Mouse (Mus musculus): ENCODE data around the gene Zfp37.
A peak's percentile ranks its signal among the peaks of the same experiment; 100 is the strongest.
"Not testable (repeated sequence)": the region's sequence is repeated elsewhere in the genome, so short reads cannot be mapped to it uniquely, and the experiment has no call there.

Gene Zfp37

DNA sequence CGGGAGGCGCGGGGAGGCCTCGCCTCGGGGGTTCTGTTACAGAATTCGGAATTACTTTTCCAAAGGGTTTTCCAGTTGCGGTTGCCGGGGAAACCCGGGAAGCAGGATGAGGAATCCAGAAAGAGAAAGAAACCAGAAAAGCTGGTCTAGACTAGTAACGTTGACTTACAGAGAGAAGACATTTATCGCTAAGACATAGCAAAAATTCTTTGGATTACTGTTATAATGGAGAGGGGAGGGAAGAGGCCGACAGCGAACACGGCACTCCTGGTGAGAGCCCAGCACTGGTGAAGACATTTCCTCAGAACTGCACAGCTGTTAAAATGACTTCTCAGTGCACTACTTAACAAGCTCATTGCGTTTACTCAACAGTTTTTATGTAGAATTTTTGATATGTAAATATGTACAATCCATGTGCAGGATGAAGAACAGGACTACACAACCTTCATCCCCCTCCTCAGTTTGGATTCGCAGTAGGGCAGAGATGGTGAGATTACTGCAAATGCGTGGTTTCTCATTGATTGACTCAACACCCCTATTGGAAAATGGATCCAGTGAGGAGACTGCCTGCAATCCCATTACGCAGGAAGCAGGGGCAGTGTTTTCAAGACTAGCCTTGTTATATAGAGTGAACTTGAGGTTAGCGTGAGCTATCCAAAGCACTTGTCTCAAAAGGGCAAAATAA lies 22.0 kb downstream of the Zfp37 start:
- no peak for DNase-seq (ENCODE audit: low spot score)

DNA sequence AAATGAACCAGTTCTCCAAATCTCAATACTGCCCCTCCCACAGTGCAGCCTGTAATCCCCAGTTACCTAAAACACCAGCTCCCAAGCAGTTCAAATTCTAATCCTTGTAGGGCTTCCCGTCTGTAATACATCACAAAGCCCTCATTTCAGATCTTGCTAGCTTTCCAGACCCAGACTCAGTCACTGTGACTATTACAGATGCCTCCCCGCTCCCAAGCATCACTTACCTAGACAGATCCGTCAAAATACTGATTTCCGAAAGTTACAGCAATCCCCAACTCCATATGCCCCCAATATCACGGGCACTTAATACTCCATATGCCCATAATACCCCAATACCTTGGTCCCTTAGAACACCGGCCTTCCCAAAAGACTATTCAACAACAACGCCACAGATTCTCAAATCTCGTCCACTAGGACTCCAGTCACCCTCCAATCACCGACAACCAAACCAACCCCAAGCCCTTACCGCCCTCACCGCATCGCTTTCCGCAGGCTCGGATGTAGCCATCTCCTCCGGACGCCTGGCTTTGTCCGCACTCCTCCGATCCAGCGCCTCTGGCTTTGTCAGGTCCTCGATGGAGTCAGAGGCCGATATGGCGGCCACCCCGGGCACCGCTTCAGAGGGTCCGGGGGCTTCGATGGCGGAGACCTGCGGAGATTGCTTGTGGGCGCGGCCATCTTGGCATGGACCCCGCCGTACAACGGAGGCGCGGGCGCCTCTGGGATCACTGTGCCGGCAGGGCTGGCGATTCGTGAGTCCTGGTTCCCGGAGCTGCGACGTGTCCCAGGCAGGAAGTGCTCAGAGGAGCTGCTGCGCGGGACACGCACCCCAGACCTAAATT lies 22.8 kb downstream of the Zfp37 start:
- peak; percentile 90 for DNase-seq (ENCODE audit: low spot score)

DNA sequence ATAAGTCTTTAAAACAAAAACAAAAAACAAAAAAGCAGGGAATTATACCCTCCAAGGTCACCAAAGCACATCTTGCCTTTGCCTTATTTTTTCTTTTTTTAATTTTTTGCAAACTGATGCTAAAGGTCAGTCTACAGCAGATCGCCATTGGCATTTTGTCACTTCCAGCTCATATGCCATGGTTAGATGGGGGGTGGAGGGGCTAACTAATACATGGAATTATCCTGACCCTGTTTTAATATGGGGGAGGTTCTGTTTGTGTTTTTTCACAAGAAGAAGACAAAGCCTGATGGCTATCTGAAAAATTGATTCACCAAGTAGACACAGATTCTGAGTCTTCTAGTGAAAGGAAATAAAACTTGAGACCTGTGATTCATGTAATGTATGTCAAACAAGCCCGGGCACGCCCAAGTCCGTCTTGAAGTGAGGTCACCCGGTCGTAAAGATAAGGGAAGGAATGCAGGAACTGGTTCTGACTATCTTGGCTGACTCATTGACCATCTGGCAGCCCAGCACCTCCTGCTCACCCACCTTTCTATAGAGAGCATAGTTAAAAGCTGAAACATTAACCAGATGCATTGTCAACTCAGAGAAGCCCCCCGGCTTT lies 30.8 kb downstream of the Zfp37 start:
- DNase-seq (ENCODE audit: low spot score): no peak

DNA sequence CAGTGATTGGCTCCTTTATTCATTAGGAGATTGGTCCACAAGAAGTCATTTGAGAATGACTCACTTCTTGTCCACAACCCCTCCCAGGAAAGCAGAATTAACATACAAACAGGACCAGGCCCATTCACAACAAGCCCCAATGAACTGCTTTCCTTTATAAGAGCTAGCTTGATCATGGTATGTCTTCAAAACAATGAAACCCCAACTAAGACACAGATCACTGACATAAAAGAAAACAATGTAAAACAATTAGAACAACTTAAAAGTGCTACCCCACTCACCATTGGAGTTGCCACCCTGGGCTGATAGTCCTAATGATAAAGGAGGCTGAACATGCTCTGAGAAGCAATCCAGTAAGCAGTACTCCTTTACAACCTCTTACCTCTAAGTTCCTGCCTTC lies 42.1 kb downstream of the Zfp37 start:
- DNase-seq (ENCODE audit: low spot score): no peak

DNA sequence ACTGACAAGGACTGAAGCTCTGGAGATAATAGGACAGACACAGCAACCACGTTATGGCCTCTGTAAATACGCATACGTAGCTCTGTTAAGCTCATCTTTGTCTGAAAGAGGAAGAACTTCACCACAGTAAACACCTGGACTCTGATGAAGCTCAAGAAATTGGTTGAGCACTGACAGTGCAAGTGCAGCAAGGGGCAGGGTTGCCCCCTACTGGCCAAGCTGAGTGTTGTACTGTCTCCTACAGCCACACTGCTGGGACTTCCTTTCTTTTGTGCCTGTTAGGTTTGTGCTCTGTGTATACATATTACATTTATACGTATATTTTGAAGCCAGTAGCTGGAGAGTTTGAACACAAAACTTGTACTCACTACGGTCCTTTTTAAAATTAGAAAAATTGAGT lies 53.6 kb downstream of the Zfp37 start:
- peak; percentile 45 for DNase-seq (ENCODE audit: low spot score)

DNA sequence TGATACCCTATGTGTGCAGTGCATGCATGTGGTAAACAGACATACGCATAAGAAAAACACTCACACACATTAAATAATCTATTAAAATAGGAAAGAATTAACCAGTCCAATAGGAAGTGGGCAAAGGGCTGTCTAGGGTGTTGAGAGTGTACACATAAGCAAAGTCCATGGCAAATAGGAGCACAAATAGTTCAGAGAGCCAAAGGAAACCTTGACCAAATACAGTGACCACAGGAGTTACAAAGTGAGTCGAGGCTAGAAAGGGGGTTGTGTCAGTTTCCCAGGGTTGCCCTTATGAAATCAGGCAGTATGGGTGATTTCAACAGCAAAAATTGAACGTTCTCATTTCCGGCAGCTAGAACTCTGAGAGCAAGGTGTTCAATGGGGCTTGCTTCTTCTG lies 56.4 kb downstream of the Zfp37 start:
- DNase-seq (ENCODE audit: low spot score): no peak

DNA sequence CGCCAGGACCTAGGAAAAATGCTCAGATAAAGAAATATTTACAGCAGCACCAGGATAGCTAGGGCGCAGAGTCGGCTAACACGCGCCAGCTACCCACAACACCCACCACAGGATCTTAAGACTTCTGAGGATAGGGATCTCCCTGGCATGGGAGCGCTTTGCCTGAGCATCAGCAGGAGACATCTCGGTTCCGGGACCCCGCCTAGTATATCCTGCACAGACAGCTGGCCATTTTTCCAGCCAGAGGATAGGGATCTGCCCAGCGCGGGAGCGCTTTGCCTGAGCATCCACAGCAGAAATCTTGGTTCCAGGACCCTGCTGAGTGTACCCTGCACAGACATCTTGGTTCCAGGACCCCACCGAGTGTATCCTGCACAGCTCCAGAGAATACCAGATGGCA lies 63.2 kb downstream of the Zfp37 start:
- not testable (repeated sequence) for DNase-seq (ENCODE audit: low spot score)

DNA sequence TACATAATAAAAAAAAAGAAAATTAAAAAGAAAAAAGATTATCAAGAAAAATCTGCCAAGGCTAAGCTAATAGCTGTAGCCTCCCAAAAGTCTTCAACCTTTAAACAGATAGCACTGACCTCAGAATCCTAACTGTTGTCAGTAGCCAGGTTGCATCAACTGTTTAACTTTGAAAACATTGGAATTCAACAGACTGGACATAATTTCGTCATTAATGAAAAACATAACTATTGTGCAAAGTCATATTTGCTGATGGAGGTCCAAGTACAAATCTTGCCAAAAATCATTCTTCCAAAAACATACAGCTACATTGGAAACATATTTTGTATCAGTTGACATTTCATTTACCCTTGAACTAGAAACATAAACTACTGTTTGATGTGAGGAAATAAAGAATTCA lies 72.4 kb downstream of the Zfp37 start:
- no peak for DNase-seq (ENCODE audit: low spot score)

DNA sequence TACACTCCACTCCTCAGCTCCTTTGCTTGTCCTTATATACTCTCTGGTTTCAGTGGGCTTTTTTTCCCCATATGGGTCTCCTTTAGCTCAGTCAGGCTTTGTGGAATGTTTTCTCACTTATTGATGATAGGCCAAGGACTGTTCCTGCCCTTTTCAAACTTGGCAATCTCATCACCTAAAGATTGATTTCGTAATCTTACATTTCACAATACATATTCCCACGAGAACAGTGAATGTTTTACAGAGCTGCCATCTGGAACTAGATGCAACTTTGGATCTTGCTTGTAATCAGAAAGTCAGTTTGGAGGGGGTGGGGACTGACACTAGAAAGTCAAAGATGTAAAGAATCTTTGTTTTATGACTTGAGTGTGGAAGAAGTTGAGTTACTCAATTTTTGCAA lies 80.0 kb downstream of the Zfp37 start, which contains the start of gene Mup21:
TSS of gene Mup21 (minus strand) at position 53 of the 400 bp plus-strand sequence.
- no peak for DNase-seq (ENCODE audit: low spot score)
